Mouse (Mus musculus): ENCODE data around the gene Btbd2.

Btbd2 gene

DNA sequence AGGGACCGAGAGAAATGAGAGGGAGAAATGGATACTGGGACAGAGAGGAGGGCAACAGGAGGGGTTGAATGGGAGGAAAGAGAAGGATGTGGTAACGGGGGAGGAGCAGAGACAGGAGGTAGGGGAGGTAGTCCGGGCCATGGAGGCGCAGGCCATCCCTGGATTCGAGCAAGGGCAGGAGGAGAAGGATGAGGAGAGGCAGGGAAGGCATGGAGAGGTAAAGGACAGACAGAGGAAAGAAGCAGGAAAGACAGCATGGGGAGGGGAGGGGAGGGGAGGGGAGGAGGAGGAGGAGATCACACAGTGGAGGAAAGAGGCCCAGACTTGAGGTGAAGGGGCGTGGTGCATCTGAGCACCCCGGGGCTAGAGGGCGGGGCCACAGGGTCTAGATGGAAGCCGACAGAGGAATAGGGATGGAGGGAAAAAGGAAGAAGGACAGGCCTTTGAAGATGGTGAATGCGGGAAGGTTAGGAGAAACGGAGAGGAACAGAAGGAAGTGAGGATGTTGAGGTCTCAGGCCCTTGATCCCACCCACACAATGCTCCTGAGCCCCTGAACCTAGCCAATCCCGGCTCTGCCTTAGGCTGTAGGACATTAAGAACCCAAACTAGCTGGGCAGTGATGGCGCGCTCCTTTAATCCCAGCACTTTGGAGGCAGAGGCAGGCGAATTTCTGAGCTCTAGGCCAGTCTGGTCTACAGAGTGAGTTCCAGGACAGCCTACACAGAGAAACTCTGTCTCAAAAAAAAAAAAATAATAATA, at the start of gene Btbd2:
TSS of gene Btbd2 (minus strand) at position 209 of the 761 bp plus-strand sequence.
- no peak for DNase-seq (ENCODE audit: inconsistent ontology term)

DNA sequence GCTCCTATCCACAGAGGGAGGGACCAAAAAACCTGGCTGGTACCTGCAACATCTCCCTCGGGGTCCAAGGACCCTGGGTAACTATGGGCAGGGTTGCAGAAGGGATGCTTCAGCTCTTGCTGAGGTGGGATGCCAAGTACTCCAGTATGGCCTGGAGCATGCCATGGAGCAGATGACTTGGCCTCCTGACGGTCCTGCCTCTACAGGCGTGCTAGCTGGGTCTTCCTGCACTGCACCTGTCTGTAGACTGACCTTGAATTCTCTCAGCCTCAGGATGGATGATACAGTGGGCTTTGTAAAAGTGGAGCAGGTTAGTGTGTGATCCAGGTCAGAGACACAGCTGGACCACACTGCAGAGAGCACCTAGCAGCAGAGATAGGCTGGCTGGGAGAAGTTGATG, 48.6 kb upstream of the Btbd2 start:
- no peak for DNase-seq (ENCODE audit: inconsistent ontology term)

DNA sequence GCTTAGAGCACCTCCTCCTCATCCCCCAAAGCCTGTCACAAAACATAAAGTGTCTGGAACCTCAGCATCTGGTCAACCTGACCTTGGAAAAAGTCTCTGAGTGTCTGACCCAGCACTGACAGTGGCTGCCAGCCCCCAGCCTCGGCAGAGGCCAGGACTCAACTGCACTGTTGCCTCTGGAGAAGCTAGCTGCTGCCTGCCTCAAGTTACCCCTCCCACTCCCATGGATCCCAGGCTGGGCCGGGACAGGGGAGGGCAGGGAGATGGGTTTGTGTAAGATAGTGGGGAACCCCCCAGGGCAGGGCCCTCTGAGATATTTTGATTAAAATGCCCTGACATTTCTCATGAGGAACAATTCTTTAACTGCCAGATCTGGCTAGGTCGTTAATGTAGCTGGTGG, 48.2 kb upstream of the Btbd2 start:
- no peak for DNase-seq (ENCODE audit: inconsistent ontology term)

DNA sequence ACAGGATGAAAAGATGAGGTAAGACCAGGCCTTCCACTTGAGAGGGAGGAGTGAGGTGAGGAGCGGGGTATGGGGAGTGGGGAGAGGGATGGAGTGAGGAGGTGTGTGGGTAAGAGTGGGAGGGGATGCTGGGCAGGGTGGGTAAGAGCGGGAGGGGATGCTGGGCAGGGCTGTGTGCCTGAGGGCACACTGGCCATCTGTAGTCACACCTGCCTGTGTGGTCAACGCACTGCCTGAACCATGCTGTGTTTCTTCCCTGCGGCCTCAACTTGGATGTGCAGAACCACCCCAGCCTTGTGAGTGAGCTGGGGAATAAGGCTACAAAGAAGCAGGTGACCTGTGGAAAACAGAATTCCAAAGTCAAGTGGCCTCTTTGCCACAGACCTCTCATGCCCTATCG, 47.5 kb upstream of the Btbd2 start:
- DNase-seq (ENCODE audit: inconsistent ontology term) = no peak

DNA sequence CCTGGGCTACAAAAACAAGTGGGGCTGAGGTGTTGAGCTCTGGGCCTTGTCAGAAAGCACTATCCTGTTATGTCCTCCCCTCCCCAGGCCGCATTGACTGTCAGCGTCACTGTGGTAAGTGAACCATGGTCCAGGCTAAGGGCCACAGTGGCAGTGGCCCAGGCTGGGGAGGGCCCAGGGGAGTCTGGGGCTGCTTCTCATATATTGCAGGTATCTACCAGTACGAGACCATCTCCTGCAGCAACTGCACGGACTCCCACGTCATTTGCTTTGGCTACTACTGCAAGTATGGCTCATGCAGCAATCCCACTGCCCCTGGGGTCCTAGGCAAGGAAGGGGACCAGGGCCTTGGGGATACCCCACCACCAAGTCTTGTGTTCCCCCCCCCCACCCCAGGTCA, 46.8 kb upstream of the Btbd2 start:
- no peak for DNase-seq (ENCODE audit: inconsistent ontology term)

DNA sequence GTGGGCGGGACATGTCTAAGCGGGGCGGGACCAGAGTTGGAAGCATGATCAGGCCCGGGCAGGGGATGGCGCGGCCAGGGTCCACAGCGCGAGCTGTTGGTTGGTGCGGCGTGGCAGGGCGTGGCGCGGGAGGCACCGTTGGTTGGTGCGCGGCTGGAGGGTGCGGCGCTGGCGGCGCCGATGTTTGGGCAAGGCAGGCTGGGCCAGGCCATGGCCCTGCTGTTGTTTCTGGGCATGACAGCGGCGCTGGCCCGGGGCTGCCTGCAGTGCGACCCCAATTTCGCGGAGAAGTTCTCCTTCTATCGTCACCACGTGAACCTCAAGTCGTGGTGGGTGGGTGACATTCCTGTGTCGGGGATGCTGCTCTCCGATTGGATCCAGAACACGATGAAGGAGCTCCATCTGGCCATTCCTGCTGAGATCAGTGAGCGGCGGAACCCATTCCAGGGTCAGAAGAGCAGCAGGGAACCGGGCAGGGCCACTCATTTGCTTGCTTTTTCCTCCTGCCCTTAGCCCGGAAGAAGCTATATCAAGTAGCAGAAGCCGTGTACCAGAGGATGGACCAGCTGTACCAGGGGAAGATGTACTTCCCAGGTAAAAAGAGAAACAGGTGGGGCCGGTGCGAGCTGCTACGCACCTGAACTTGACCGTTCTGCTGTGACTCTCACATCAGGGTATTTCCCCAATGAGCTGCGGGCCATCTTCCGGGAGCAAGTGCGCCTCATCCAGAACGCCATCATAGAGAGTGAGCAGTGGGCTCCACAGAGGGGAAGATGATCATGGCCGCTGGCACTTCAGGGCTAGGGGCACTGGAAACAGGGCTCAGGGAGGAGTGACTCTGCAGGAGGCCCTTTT, 45.9 kb upstream of the Btbd2 start:
- peak; percentile 99 for DNase-seq (ENCODE audit: inconsistent ontology term)

DNA sequence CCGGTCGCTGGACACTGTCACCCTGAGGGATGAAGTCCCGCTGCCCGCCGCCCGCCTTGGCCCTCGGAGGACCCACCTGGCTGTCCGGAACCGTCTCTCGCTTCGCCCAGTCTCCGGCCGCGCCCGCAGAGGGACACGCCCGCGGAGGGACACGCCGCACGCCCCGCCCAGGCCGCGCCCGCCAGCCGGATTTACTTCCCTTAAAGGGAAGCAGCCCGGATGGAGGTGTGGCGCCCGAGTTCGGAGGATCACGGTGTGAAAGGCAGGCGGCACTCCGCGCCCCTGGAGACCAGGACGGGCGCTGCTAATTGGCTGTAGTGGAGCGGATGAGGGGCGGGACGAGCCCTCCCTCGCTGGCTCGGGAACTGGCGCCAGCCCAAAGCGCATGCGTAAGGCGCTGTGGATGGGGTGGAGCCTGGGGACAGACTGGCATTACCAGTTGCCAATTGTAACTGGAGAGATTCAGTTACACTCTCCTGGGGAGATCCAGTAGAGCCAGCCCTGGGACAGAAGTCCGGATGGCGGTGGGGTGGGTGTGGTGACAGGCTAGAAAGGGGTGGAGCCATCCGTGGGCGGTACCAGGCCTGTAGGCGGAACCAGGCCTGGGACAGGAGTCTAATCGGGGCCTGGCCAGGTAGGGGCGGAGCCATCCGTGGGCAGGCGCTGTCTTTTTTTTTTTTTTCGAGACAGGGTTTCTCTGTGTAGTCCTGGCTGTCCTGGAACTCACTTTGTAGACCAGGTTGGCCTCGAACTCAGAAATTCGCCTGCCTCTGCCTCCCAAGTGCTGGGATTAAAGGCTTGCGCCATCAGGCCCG, 45.1 kb upstream of the Btbd2 start, which contains the start of the genes Mob3a and Izumo4:
TSS of gene Mob3a (minus strand) at position 257 of the 815 bp plus-strand sequence.
TSS of gene Izumo4 (plus strand) at position 464 of the 815 bp plus-strand sequence.
- DNase-seq (ENCODE audit: inconsistent ontology term) = peak; percentile 100

DNA sequence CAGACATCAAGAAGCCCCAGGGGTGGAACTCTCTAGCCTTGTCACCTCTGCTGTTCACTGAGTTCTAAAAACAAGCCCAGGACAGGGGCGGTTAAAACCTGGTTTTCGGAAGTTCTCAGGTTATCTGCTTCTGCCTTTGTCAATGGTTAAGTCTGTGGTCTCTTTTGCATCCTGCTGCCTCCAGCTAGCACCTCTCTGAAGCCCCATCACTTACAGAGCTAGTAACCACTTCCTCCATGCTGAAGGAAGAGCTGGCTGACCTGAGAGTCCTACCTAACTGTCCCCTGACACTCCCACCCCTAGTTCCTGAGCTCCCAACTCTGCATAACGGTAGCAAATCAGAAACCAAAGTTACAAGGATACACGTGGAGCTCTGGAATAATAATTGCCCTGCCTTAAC, 43.9 kb upstream of the Btbd2 start:
- DNase-seq (ENCODE audit: inconsistent ontology term) = peak; percentile 7

DNA sequence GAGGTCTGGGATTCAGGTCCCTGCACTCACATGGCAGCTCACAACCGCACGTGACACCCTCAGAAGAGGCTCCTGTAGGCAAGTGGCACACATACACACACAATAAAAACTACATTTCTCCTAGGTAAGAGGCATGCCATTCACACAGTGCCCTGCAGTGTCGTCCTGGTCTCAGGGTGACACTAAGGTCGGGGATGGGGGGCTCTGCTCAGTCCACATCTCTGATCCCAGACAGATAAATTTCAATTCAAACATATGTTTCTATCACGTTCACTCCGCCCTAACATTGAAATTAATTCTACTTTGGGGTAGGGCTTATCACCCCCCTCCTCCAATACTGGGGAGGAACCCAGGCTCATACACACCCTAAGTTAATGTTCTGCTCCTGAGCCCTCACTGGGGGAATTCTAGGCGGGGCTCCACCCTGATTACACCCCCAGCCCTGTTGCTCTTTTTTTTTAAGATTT, 43.2 kb upstream of the Btbd2 start:
- no peak for DNase-seq (ENCODE audit: inconsistent ontology term)

DNA sequence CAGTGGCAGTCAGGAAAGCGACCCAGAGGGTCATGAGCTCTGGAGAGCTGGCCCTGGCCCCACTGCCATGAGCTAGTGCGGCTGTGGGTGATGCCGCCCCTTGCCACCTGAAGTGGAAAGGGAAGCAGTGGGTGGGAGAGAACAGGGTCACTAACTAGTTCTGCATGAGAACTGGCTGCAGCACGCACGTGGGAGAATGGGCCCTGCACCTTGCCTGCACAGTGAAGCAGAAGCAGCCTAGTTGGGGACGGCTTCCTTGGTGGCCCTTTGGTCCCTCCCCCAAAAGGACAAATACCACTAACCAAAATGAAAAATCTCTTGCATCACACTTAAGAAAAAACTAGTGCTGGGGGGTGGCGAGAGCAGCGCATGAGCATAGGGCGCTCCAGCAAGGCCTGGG, 41.7 kb upstream of the Btbd2 start:
- no peak for DNase-seq (ENCODE audit: inconsistent ontology term)

DNA sequence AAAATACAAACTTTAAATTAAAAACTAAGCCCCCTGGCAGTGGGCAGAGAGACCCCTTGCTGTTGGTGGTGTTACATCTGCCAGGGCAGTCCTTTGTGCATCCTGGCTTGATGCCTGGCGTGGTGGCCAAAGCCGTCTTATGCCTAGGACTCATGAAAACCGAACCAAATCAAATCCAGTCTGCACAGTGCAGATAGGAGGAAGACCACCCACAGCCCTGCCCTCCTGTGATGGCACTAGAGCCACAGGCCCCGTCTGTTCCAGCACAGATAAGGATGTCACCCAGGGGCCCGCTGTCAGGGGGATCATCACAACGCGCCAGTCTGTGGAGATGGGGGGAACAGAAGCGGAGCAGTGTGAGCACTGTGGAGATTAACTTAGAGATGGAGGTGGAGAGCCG, 40.9 kb upstream of the Btbd2 start:
- DNase-seq (ENCODE audit: inconsistent ontology term) = no peak

DNA sequence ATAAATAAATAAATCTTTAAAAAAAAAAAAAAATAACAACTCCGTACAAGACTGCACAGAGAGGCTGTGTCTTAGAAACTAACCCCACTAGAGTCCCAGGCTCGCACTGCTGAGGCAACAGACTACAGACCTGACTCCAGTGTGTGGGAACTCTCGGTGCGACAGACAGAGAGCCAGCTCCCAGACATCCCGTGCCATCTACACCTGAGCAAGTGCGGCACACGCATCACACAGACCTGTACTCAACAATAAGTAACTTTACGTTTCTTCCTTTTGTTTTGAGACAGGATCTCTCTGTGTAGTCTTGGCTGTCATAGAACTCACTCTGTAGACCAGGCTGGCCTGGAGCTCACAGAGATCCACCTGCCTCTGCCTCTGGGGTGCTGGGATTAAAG, 40.5 kb upstream of the Btbd2 start:
- no peak for DNase-seq (ENCODE audit: inconsistent ontology term)

DNA sequence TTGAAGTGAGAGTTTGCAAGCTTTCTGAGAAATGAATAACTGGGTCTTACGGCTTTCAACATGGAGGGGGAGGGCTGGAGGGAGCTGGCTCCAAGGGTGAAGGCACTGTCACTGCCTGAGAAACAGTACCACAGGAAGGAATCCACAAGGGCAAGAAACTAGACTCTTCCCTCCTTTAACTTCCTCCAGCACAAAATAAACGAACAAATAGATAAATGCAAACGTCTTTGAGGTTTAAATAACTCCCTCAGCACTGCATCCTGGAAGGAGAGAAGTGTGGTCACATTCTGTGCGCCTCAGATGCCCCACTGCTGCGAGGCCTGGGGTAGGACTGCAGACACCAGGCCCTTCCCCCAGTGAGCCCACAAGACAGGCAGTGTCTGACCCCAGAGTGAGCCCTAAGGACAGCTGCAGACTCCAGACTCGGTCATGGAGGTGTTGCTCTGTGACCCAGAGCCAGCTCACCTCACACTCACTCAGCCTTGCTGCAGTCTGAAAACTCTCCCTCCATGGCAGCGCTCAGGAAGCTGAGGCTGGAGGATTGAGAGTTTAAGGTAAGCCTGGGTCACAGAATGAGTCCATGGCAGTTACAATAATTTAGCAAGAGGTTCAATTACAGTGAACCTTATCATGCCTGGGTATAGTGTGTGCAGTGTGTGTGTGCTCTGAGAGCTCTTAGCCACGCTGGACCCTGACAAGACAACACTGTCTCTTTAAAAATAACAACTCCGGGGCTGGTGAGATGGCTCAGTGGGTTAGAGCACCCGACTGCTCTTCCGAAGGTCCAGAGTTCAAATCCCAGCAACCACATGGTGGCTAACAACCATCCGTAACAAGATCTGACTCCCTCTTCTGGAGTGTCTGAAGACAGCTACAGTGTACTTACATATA, 39.9 kb upstream of the Btbd2 start:
- DNase-seq (ENCODE audit: inconsistent ontology term) = no peak

DNA sequence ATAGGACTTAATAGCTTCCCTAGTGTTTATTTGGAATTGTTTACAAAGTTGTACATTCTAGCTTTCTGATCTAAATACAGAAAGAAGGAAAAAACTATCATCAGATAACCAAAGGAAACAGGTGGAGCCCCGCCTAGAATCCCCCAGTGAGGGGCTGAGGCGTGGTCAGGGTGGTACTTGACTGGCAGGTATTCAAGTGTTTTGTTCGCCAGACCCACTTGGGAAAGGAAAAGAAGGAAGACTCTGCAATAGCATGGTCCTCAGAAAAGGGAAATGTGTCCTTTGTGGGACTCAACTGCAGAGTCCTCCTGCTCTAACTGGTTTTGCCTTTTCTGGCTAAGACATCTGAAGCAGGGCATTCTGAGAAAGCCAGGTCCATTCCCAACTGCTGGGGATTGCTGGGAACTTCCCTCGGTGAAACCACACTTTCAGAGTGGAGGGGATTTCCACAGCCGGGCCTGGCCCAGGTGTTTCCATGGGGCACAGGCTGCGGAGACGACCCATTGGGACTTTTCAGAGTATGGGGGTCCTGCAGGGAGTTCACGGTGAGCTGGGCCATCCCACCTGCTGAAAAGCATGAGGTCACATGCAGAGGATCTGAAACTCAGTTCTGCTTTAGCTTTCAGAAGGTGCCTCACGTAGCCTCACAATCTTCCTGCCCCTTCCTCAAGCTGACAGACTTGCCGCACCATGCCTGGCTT, 39.1 kb upstream of the Btbd2 start:
- DNase-seq (ENCODE audit: inconsistent ontology term) = no peak

DNA sequence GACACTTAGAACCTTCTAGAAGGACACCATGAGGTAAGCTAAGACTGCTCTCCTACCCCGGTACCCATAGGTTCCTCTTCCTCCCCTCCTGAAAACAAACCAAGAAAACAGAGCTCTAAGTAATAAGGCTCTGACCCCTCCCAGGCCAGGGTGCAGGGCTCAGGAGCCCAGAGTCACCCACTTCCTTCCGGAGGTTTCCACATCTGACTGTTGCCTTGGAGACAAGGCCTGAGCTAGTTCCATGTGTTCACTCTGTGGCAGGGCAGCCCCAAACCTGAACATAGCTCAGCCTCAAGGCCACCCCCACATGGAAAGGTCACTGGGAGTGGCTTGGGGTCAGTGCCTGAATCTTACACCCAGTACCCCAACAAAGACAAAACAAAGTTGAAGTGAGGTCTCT, 38.3 kb upstream of the Btbd2 start:
- DNase-seq (ENCODE audit: inconsistent ontology term) = no peak

DNA sequence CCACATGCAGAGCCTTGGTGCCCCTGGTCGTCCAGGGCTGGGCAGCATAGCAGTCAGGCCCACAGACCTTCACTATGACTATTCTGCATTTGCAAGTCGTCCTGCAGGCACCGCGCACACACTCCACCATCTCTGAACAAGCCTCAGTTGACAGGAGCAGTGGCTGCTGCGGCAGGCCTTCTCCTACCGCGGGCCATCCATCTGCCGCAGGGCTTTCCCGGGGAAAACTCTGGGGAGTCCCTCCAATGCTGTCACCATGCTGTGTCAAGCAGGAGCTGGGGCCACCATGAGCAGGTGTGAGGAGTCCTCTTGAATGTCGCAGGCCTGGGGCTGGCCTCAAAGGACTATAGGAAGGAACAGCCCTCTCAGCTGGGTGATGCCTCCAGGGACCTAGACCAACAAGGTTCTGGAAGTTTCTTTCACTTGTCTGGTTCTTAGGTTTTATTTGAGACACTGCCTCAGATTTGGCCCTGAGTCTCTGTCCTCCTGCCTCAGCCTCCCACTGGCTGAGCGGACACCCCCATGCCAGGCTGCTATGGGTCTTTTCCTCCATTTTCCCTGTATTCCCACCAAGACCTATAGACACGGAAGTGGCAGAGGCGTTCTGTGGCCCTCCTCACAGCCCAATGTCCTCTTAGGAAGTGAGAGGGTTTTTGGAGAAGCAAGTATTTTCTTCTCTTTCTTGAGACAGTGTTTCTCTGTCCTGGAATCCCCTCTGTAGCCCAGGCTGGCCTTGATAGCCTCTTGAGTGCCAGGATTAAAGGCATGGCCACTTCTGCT, 37.5 kb upstream of the Btbd2 start:
- DNase-seq (ENCODE audit: inconsistent ontology term) = no peak

DNA sequence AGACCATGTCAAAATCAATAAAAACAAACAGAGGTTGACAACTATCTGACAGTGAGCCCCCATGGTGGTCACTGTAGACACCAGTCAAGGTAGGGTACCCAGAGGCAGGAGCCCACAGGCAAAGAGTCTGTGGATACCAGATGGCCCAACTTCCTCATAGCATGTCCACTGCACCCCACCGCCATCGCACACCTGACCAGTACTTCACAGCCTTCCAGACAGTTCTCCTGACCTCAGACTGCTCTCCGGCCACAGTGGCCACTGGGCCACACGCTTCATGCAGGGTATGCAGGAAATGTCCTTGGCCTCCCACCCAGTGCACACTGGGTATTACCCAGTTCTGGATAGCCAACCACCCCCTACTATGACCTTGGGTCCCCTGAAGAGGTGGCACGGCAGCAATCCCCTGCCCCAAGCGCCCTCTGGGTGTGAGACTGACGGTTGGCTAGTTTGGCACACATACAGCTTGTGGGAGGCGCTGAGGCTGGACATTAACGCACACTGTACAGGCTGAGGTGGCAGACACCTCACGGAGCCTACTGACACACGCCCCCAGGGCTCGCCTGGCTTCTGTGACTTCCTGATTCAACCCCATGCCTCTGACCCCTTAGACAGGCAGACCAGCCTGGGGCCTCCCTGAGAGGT, 36.7 kb upstream of the Btbd2 start:
- DNase-seq (ENCODE audit: inconsistent ontology term) = no peak

DNA sequence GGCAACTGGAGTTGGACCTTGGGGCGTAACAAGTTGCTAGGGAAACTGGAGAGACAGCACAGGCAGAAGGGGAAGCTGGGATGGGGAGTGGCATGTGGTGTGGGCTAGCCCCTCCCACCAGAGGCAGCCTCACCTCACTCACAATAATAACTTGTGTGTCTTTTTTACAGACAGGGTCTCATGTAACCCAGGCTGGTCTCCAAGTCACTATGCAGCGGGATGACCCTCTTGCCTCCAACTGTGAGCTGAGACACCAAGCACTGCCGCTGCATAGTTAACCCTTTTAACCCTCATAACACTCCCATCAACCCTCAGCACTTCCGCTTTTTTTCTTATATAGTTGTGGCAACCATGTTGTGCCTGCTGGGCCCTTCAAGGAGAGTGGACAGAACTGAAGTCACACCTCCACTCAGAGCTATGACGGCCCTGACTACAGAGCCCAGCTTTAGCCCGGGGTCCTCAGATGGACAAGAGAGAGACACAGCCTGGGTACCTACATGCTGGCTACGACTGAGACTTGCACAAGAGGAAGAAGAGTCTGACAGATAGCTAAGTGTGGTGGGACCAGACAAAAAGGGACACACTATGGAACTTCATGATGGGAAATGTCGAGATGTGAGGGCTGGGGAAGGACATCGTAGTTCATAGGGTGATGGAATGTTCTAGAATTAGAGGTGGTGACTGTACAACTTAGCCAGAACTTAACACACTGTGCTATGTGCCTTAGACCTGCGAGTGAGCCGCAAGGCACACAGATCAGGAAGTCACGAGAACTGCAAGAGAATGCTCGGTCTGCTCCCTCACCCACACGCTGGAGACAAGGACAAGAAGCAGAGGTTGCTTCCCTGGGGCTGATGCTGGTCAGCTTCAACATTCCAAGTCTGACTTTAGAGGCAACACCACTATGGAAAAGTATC, 35.6 kb upstream of the Btbd2 start:
- DNase-seq (ENCODE audit: inconsistent ontology term) = no peak

All from Muller cell, postnatal 12 days (primary cell).